Mouse (Mus musculus) adrenal gland, adult 18-20 months (tissue): Measurements from ENCODE around the gene Gria4. TPM values are rescaled to one million over a fixed set of nuclear protein-coding genes. Genes with fewer than 3 reads are reported as not detected.
"Not testable (repeated sequence)": the region's sequence is repeated elsewhere in the genome, so short reads cannot be mapped to it uniquely, and the experiment has no call there.

ENCODE experiments used
- DNase-seq, 2 experiments: peaks; one replicate each; pipeline ENCODE4 v3.0.0; 2021 to 2022; ENCODE audit warnings: low spot score in 2 of 2
- long read RNA-seq, 2 experiments: library from polyadenylated mRNA; stranded (forward); transcript quantifications; one replicate each; pipeline ENCODE4 v2.0.0; 2021
- total RNA-seq, 2 experiments: library from RNA; stranded (reverse); gene quantifications; 1 replicate in 1 of 2; 2 replicates in 1 of 2; pipeline ENCODE4 v1.2.3; 2021

Gria4 gene
- 1 to 10 TPM; 2.5 to 2.7 TPM for total RNA-seq
- long read RNA-seq, experiment 1, partial matches to known transcripts, result 1 of 2 reads
- long read RNA-seq, experiment 1, other reads (novel, unspliced or antisense), result 0 of 2 reads
- long read RNA-seq, experiment 2, partial matches to known transcripts, result 0 of 4 reads
- long read RNA-seq, experiment 2, other reads (novel, unspliced or antisense), result 1 of 4 reads

DNA sequence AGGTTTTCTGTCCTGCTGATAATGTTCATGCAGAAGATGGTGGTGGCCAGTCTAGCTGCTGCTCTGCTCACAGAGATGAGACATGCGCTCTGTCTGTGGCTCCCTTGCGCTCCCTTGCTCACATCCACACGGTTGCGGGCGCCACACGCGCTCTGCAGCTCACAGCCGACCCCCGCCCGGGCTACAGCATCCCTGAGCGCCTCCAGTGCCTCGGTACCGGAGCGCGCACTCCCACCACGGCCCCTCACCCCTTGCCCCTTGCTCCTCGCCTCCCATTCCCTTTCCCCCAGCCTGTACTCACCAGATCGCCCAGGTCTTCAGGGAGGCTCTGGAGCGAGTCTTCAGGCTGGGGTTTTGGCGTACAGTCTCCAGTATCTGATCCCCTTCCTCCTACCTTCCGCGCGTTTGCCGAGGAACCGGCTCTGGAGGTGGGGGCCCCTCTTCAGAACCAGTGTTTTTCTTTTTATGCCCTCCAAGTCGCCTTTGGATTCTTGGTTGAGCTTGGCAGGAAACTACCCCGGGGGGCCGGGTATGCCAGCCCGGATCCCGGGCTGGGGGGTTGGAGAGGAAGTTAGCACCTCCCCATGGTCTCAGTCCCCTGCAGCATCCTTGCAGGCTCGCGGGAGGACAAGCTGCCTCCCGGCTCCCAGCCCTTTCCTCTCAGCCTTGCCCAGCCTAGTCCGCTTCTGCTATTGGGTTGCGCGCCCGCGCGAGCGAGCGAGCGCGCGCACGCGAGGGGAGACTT, at the start of gene Gria4:
TSS of gene Gria4 (minus strand) at position 691 of the 745 bp plus-strand sequence.
- peak; percentile 2 to 21 for DNase-seq

DNA sequence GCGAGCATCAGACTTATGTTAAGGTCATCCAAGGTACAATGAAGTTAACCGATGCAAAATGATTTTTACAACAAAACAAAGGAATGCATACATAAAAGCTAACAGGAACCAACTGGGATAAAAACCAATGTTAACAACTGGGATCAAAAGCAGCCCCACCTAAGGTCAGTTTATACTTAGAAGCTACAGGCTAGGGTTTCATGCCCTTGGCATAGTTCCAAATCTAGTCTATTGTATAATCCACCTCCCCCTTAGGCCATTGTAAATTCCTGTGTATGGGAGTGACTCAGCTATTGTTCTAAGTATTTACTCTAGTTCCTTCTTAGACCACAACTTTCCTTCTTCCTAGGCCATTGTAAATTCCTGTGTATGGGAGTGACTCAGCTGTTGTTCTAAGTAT, 14.9 kb upstream of the Gria4 start:
- DNase-seq, result not testable (repeated sequence)

DNA sequence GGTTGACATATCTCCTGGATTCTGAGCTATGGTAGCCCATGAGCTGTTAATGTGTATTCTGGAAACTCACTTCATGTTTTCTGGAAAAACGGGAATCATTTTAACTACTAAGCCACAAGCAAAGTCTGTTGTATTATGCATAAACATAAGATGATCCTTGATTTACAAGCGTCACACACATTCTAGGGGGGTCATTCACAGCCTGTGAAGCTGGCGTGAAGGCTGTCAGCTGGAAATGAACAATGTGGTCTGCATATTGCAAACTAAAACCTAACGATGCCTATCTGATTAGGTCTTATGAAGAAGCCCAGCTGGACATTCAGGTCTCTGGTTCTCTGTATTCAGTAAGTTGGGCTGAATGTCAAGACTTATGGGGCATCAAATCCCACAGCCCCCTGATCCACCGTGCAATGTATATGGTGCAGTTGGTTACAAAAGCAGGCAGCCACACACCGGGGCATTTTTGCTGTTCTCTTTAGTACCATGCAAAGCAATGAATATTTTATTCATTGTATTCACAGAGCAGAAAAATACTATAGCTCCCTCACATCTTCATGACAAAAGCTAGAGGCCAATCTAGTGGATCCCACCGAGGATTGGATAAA, 7.2 kb upstream of the Gria4 start:
- no peak for DNase-seq

DNA sequence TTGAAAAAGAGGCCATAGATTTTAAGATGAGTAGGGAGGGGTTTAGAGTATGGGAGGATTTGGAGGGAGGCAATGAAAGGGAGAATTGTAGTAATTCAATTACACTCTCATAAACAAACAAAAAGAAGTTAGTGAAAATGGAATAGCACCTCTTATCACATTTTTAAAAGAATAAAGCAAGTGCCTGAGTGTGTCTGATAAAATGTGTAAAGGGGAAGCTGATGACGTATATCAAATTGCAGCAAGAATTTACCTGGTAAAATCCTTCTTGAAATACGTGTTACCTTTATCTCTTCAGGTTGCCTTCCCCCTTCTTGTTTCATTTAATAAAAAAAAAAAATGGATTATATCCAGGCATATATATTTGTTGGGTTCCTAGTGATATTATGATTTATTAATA, 1.4 kb upstream of the Gria4 start:
- no peak for DNase-seq

DNA sequence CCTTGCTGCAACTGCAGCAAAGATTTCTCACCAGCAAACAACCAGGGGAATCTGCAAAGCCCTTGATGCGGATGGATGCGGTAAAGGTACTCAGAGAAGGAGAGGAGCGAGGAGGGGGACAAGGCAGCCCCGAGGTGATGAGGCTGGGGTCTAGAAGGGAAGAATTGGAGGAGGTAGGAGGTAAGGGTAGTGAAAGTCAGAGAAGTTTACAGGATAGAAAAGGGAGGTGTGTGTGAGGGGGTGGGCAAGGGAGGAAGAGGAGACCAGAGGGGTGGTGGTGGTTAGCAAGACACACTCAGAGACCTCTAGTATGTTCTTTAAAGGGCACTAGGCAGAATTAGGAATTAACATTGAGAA, 233 bp upstream of the Gria4 start:
- no peak for DNase-seq

DNA sequence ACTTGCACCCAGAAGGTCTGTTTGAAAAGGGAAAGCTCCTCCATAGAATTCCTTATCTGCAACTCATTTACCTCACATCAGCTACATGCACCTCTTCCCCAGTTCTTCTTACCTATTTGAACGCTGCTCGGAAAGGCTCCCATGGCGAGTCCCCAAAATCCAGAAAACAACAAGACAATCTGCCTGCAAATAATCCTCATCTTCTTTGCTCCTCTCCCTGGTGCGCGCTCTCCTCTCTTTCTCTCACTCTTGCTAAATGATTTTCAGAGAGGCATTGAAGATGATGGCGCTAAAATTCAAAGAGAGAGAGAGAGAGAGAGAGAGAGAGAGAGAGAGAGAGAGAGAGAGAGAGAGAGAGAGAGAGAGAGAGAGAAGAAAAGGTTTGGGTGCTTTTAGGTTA, 959 bp downstream of the Gria4 start:
- no peak for DNase-seq

DNA sequence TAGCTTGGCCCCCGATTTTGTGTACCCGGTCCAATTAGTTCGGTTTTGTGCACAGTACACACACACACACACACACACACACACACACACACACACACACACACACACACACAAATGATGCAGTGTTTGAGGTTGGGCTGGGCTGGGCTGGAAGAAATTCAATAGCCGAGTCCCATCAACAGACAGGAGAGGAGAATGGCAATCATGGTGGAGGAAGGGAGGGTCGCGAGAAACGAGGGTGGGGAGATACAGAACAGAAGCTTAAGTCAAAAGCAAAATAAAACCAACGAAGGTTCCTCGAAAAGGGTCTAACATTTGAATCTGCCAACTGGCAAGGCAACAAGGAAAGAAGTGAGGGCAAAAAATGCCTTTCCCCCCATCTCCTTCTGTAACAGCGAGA, 1.6 kb downstream of the Gria4 start:
- no peak for DNase-seq

DNA sequence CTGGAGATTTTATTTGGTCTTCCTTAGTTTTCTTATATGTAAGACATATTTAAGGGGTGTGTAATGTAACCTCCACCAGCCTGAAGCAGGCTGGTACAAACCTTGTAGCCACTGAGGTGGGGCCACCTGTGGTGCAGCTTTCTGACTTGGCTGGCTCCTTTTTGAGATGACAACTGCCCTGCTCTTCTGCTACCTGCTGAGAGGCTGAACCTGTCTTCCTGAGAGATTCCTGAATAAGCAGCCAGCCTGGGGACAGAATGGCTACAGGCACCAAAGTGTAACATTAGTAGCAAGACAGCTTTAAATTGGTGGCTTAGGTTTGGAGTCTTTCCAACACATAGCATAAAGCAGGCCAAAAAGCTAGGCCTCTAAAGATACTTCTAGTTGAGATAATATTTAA, 46.6 kb downstream of the Gria4 start:
- not testable (repeated sequence) for DNase-seq

DNA sequence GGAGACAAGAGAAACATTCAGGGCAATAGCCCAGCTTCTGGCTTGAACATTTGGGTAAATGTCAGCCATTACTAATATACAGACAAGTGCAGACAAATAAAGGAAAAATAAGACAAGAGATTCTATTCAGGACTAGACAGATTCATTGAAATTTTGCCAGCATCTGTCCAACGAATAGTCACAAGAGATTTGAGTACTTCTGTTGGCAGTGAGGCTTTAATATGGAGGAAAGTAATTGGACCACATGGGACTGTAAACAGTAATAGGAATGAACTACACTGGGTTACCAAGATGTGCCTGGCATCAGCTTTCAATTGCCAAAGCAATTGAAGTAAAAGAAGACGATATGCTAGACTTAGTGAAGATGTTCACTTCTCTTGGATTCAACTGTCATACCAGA, 81.9 kb downstream of the Gria4 start:
- no peak for DNase-seq

DNA sequence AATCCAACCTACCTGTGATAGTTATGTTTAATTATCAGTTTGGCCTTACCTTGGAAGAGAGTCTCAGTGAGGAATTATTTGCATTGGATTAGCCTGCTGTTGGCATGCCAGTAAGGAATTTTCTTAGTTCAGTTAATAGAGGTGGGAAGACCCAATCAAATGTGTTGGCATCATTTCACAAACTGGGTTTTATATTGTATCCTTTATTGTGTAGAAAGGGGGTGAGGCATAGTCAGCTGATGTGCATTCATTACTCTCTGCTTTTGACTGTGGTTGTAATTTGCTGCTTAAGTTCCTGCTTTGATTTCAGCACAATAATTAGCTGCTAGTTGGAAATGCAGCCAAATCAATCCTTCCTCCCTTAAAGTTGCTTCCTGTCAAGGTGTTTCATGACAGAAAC, 83.7 kb downstream of the Gria4 start:
- no peak for DNase-seq

DNA sequence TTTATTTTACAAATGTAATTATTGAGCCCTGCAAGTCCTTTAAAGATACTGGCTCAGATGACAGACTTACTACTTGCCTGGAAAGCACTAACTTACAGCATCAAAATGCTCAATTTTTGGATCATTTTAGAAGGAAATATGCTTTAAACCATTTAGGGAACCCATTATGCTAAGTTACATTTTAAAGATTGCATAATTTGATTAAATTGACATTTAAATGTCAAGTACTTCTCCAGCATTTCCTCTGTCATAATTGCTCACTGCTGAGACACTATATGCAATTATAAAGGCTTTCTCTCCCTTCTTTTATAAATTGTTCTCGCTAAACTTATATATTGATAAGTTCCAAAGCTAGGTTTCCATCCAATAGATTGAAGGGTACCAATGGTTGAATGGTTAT, 108.9 kb downstream of the Gria4 start:
- no peak for DNase-seq

DNA sequence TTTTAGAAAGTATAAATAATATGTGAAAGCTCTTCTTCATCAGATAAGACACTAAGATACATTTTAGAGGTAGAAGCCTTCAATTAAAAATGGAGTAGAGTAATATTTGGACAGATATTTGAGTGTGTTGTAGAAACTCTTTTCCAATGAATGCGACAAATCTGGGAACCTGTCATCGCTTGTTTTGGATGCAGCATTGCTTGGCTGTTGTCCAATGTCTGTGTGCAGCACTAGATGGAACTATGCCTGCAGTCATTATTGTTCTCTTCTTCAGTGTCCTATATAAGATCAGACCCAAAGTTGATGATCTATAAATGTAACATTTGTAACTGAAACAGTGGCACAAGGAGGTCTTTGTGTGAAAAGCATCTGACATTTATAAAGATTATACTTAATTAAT, 115.8 kb downstream of the Gria4 start:
- DNase-seq, result no peak

DNA sequence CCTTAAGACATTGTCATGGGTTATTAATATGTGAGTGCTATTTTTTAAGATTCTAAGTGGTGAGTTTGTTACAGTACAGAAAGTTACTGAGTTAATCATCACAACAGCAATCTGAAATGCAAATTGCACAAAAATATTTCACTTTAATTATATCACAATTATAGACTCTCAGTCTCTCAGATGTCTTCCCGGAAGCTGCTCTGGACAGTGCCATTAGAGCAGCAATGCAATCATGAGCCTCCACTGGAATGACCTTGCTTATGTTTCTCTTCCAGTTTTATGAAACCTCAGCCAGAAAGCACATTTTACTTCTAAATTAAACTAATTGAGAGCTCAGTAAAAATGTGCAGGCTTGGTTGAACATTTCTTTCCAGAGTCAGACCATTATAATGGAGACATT, 116.9 kb downstream of the Gria4 start:
- DNase-seq, result no peak

DNA sequence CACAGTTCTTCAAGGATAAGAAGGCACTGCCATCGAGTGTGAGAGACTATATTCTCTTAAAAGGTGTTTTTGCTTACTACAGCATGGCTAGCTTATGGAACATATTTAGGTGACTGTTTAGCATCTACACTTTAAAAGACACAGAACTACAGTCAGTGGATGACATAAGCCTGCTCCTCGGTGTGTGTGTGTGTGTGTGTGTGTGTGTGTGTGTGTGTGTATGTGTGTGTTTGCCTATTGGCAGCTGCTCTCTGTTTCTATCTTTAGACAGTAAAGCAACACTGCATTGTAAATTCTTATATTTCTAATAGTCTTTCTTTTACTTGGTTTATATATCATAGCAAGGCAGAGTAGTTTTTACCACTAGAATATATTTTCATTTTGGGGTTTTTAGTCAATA, 130.3 kb downstream of the Gria4 start:
- DNase-seq, result no peak

DNA sequence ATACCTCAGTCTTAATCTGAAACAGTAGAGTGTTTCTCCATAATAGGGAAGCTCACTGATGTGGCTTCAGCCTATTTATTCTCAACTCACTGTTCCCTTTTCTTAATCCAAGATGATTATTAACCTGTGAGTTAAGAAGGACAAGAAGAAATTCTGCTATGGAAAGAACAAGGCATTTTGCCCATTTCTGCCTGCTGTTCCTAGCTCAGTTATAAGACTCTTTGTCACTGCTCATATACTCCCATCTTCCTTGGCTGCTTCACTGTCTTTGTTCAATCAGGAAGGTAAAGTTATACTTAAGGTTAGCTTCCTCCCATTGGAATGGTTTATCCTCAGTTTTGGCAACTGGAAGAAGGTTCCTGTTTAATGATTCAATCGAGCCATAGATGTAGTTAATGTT, 133.6 kb downstream of the Gria4 start:
- DNase-seq, result no peak

DNA sequence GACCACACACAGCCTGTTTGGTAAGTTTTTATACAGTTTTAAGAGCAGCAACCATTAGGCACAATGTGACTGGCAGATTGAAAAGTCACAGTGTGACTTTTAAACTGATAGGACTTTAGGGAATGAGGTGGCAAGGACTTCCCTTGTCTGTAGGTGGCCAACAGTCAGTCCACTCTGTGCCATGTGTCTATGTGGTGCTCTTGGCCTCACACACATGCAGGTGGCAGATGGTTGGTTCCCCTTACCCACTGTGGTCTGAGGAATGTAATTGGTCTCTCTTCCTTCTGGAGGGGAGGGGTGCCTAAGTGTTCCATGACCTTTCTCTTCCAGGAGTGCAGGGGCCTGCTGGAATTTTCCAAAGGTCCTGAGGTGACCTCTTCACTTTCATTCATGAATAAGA, 137.1 kb downstream of the Gria4 start:
- no peak for DNase-seq

DNA sequence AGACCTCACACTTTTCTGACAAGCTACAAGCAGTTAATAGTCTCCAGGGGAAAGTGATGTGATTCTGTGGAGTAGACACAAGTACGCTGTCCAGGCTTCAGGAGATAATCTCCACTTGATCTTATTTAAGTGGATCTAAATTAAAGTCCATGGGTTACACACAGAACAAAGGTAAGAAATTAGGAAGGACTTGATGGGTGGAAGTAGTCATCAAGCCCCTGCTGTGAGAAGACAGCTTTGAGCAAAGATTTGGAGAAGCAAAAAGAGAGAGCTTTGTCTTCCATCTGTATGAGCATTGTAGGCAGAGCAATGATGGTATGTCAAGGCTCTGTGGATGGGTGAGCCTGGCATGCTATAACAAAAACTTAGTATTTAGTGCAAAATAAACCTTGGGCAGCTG, 141.7 kb downstream of the Gria4 start:
- no peak for DNase-seq

DNA sequence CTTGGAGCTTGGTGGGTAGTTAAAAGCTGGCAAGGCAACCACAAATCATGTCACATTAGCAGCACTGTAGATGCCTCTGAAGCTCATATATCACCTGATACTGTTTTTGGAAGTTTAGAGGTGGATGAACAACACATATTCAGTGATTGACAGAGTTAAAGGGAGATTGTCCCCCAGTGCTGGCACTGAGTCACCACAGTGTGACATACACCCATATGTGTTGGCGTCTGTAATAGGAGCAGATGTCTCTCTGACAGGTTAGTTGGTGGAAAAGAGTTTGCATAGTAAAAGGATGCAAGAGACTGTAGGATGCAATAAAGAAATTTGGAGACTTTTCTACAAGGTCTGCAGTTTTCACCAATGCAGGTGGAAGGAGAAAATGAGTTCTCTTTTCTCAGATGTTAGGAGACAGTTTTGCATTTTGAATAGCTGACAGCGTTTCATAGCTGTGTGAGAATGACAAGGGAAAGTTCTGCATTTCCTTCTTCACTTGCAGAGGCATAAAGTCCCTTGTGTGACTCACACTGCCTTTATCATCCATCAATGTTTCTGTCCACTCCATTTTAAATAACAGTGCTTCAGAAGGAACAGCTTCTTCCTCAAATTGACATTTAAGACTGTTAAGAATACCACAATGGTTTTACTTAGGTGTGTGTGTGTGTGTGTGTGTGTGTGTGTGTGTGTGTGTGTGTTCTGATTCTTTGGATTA, 156.7 kb downstream of the Gria4 start:
- no peak for DNase-seq

DNA sequence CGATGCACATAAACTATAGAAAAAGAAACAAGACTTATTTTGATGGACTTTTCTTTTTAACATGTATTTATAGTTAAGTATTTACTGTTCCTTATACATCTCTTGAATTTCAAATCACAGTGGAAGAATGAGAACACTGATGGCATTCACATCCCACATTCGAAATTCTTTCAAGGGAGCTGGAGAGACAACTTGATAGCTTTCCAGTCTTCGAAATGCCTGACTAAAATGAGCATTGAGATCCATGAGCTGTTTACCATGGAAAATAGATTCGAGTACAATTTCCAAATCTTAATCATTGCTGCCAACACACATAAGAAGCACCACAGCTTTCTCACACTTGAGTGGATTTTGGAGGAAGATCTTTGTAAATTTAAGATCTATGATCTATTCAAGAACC, 164.1 kb downstream of the Gria4 start:
- DNase-seq, result no peak

DNA sequence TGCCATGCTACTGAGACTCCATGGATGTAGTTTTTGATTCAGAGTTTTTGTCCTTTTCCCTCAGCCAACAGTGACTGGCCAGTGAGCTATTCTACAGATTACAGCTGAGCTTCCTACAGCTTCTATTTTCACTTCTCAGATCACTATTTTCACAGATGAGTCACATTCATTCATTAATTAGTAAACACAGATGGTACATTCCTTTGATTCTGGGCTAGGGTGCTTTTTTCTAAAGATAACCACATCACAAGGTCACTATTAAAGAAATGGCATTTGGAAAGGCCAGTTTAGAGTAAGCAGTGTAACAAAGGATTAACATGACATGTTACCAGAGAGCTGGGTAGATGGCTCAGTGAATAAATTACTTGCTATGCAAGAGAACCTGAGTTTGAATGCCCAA, 180.7 kb downstream of the Gria4 start:
- DNase-seq, result no peak

DNA sequence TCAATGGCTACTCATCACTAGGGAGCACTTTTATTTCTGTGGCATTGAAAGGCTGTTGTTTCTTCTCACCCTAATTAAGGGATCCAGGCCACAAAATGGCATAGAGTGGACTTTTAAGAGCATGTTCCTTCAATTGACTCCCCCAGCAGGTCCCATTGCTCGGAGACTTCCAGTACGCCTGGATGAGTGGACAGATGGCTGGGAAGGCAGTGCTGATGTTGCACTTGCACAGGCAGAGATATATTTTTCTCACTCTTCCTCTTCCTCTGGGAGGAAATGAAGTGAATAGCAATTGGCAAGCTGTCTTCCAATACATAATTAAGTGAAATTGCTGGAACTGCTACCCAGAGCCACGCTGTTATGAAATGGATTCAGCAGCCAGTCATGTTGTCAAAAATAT, 190.7 kb downstream of the Gria4 start:
- DNase-seq, result no peak

DNA sequence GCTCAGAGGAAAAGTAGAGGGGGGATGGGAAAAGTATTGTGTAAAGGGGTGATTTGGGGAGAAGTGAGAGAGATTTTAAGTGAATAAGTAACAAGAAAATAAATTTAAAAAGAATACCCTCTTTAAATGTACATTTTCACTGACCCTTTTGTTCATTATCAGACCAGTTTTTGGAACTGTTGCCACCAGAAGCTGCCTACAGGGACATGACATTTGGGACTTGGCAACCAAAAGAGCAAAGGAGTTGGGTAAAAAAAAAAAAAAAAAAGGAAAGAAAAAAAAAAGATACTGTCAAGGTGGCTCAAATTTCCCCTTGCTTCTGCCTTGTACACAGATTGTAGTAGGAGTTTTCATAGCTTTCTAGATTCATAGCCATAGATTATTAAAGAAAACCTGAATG, 191.8 kb downstream of the Gria4 start:
- no peak for DNase-seq
